Mouse (Mus musculus): ENCODE measurements around the gene Rab25. TPM values are rescaled to one million over a fixed set of nuclear protein-coding genes. Genes with fewer than 3 reads are reported as not detected.
"Not testable (repeated sequence)": the region's sequence is repeated elsewhere in the genome, so short reads cannot be mapped to it uniquely, and the experiment has no call there.

Gene Rab25
- polyA plus RNA-seq (2016; fragmentation: Nextera tagmentation; extraction: Ambion mirVana), result 0.55 TPM in 1 of 2 replicates, not detected in the other

GRCm38 (mm10) chr3:88548180-88548917, at the start of gene Rab25:
Rab25 (minus strand) TSS chr3:88548300.
- H3K4me2 ChIP-seq, result no peak within 1 kb of the TSS
- H3K27ac ChIP-seq (ENCODE audit: poor library complexity, severe bottlenecking), result no peak within 1 kb of the TSS
- H3K9ac ChIP-seq, result no peak within 1 kb of the TSS

DNA sequence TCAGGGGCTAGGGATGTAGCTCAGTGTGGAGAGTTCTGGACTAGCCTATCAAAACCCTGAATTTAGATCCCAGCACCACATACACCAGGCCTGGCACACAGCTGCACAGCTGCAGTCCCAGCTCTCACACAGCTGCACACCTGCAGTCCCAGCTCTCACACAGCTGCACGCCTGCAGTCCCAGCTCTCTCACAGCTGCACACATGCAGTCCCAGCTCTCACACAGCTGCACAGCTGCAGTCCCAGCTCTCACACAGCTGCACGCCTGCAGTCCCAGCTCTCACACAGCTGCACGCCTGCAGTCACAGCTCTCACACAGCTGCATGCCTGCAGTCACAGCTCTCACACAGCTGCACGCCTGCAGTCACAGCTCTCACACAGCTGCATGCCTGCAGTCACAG, 48.4 kb upstream of the Rab25 start:
- H3K4me3 ChIP-seq; H3K36me3 ChIP-seq; H3K9me3 ChIP-seq (replicated peaks); H3K27me3 ChIP-seq (replicated peaks); H3K9ac ChIP-seq; ATAC-seq (ENCODE audit: insufficient number of reproducible peaks, low FRiP score); H3K27ac ChIP-seq (ENCODE audit: poor library complexity, severe bottlenecking); H3K4me2 ChIP-seq: not testable (repeated sequence)
- WGBS, result 82% methylated on average over 4 of the region's 4 CpGs
- peaks cover 22% of the 10 kb centered on the region for H3K4me1 ChIP-seq (replicated peaks)

More at GRCm38 (mm10) chr3:88548180-88548917, at the start of gene Rab25:
- peaks cover 12% of the 10 kb centered on the region for H3K4me1 ChIP-seq (replicated peaks)
- no peaks in the 10 kb centered on the region for H3K27me3 ChIP-seq (replicated peaks)
- 52% methylated on average over 18 of the region's 18 CpGs for whole genome bisulfite sequencing
- no peak within 1 kb of the TSS for H3K4me3 ChIP-seq
- no peak for ATAC-seq (ENCODE audit: insufficient number of reproducible peaks, low FRiP score)
- no peaks in the 10 kb centered on the region for H3K9me3 ChIP-seq (replicated peaks)
- H3K36me3 ChIP-seq, result no peaks in the 10 kb centered on the region; the same call in 1 of the 2 replicates

DNA sequence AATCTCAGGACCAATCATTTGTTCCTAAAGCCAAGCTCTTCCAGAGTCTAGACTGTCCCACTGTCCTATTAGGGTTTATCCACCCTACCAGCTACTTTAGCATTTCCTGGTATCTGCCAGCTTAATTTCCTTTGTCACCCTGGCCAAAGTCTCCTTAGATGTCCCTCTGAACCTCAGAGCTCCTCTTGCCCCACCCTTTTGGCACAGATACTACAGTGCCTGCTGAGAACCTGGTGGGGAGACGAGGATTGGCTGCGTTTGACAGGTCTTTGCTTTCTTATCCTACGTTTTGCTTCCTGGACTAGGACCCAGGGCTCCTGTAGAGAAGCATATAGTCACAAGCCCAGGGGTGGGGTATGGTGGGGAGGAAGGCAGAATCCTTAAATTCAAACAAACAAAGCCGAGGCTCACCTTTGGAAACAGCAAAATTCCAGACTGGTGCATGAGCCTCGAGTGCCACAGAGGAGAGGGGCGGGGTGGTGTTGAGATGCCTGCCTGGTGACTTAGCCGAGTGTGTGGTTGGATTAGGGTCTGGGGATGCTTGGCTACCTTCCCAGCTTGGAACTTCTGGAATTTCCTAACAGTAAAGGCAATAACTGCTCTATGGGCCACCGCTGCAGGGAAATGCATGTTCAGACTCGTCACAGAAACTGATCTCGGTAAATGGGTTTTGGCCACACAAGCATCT, 45.9 kb upstream of the Rab25 start:
- Histone ChIP-seq H3K4me2 (no peak overlapping the region), H3K27ac (ENCODE audit: poor library complexity, severe bottlenecking) (no peak overlapping the region), H3K9ac (peak overlapping the region; percentile 4; the same call in 1 of the 2 replicates), H3K36me3 (no peaks in the 10 kb centered on the region), H3K4me1 (replicated peaks) (peaks cover 37% of the 10 kb centered on the region), H3K9me3 (replicated peaks) (no peaks in the 10 kb centered on the region), H3K27me3 (replicated peaks) (no peaks in the 10 kb centered on the region), H3K4me3 (no peak overlapping the region)
- WGBS, result 40% methylated on average over 10 of the region's 10 CpGs
- no peak for ATAC-seq (ENCODE audit: insufficient number of reproducible peaks, low FRiP score)

- H3K27ac ChIP-seq (ENCODE audit: poor library complexity, severe bottlenecking), result no peak overlapping the region
- 69% methylated on average over 10 of the region's 10 CpGs for WGBS
- no peak overlapping the region for H3K4me2 ChIP-seq
- ATAC-seq (ENCODE audit: insufficient number of reproducible peaks, low FRiP score), result no peak
- peaks cover 8% of the 10 kb centered on the region for H3K36me3 ChIP-seq
- peaks cover 37% of the 10 kb centered on the region for H3K4me1 ChIP-seq (replicated peaks)
- no peak overlapping the region for H3K4me3 ChIP-seq
- H3K27me3 ChIP-seq (replicated peaks), result no peaks in the 10 kb centered on the region
- no peak overlapping the region for H3K9ac ChIP-seq
- H3K9me3 ChIP-seq (replicated peaks), result no peaks in the 10 kb centered on the region
Measured at GRCm38 (mm10) chr3:88592942-88593576, 45.0 kb upstream of the Rab25 start.

DNA sequence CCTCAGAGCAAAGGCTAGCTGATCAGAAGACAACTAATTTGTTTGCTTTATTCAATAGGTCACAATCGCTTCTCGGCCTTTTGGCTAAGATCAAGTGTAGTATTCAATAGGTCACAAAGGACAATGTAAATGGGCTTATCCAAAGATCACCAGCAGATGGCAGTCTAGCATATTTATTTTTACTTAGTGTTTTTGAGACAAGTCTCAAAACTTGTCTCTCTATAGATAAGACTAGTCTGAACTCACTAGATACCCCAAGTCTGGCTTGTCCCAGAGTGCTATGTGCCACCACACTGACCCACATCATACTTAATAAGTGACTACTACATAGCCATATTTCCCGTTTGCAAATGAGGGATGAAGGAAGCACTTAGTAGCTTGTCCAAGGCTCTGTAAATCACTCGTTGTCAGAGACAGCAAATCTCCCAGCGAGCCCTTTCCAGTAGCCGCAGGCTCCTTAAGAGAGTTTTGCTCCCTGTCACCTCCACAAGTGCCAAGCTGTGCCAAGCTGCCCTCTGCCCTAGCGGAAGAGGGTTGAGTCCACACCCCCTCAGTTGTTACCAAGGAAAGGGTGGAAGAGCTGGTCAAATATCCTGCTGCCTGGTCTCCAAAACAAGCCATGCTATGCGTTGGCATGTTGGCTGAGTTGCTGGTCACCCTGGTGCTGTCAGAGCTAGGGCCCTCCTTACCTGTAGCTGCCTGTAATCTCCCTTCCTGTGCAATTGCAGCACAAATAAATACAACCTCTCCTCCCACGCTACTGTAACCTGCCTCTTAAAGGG, 44.0 kb upstream of the Rab25 start:
- 31% methylated on average over 9 of the region's 9 CpGs for WGBS
- Histone ChIP-seq H3K36me3 (peaks cover 17% of the 10 kb centered on the region), H3K4me2 (no peak overlapping the region), H3K4me3 (no peak overlapping the region), H3K9me3 (replicated peaks) (no peaks in the 10 kb centered on the region), H3K4me1 (replicated peaks) (peaks cover 37% of the 10 kb centered on the region), H3K27ac (ENCODE audit: poor library complexity, severe bottlenecking) (no peak overlapping the region), H3K27me3 (replicated peaks) (no peaks in the 10 kb centered on the region), H3K9ac (no peak overlapping the region)
- ATAC-seq (ENCODE audit: insufficient number of reproducible peaks, low FRiP score), result no peak; the same call in 1 of the 2 replicates

DNA sequence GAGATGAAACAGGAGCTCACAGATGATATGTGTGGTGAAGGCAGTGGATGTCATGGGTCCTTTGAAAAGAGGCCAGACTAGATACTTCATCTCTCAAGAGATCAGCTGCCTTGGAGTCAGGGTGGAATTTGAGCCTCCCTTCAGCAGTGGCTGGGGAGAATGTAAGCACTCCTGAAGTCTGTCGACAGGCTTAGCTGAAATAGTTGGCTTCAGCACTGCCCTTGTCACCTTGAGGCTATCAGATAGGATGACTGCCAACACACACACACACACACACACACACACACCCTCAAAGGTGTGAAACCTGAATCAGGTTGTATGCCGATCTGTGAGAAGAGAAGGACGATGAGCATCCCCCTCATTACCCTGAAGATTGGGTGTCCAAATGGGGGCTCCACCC, 42.9 kb upstream of the Rab25 start:
- peaks cover 37% of the 10 kb centered on the region for H3K4me1 ChIP-seq (replicated peaks)
- peaks cover 28% of the 10 kb centered on the region for H3K36me3 ChIP-seq
- H3K4me2 ChIP-seq, result no peak overlapping the region
- 25% methylated on average over 3 of the region's 3 CpGs for WGBS
- no peak overlapping the region for H3K27ac ChIP-seq (ENCODE audit: poor library complexity, severe bottlenecking)
- H3K9ac ChIP-seq, result no peak overlapping the region
- no peaks in the 10 kb centered on the region for H3K9me3 ChIP-seq (replicated peaks)
- H3K27me3 ChIP-seq (replicated peaks), result no peaks in the 10 kb centered on the region
- no peak overlapping the region for H3K4me3 ChIP-seq
- ATAC-seq (ENCODE audit: insufficient number of reproducible peaks, low FRiP score), result 0 out of 2 replicates have a peak, but pooled peaks have one; percentile 16

GRCm38 (mm10) chr3:88590246-88590645, 42.1 kb upstream of the Rab25 start:
- no peaks in the 10 kb centered on the region for H3K27me3 ChIP-seq (replicated peaks)
- ATAC-seq (ENCODE audit: insufficient number of reproducible peaks, low FRiP score), result no peak
- 40% methylated on average over 5 of the region's 5 CpGs for WGBS
- H3K9me3 ChIP-seq (replicated peaks), result no peaks in the 10 kb centered on the region
- H3K9ac ChIP-seq, result no peak overlapping the region
- H3K4me3 ChIP-seq, result no peak overlapping the region
- no peak overlapping the region for H3K27ac ChIP-seq (ENCODE audit: poor library complexity, severe bottlenecking)
- H3K36me3 ChIP-seq, result peaks cover 34% of the 10 kb centered on the region
- H3K4me1 ChIP-seq (replicated peaks), result peaks cover 37% of the 10 kb centered on the region
- no peak overlapping the region for H3K4me2 ChIP-seq

DNA sequence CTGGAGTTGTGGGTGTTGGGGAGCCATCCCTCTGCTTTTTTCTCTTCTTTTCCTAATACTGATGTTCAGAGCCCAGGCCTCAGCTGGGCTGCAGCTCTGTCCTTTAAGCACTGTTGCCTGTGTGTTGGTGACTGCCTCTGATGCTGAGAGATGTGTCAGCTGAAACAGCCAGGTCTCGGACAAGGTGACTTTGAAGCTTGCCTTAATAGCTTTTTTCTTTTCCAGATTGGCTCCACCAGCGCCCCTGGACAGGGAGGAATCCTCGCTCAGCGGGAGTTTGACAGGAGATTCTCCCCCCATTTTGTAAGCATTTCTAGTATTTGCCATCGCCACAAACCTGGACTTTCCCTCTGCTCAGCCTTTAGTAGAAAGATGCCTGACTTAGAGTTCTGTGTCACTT, 38.5 kb upstream of the Rab25 start:
- no peak overlapping the region for H3K9ac ChIP-seq
- no peak overlapping the region for H3K27ac ChIP-seq (ENCODE audit: poor library complexity, severe bottlenecking)
- no peaks in the 10 kb centered on the region for H3K27me3 ChIP-seq (replicated peaks)
- H3K4me3 ChIP-seq, result no peak overlapping the region
- H3K4me1 ChIP-seq (replicated peaks), result peaks cover 17% of the 10 kb centered on the region
- peaks cover 64% of the 10 kb centered on the region for H3K36me3 ChIP-seq
- no peak for ATAC-seq (ENCODE audit: insufficient number of reproducible peaks, low FRiP score)
- no peaks in the 10 kb centered on the region for H3K9me3 ChIP-seq (replicated peaks)
- 91% methylated on average over 5 of the region's 5 CpGs for WGBS
- H3K4me2 ChIP-seq, result no peak overlapping the region

DNA sequence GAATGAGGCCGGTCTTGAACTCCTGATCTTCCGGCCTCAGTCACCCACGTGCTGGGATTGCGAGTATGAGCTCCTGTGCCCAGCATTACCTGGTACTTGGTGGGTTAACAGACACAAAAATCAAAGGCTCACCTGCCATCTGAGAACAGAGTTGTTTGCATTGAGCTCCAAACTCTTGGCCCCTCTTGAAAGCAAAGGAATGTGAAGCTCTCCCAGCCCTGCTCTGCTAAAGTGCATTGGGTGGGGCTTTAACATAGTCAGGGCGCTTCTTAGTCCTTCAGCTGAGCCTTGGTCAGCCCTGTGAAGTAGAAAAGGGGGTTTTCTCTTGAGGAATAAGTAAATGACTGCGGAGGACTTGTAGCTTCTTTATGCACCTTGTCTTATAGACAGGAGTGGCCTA, 37.7 kb upstream of the Rab25 start:
- no peak overlapping the region for H3K4me3 ChIP-seq
- no peak overlapping the region for H3K4me2 ChIP-seq
- H3K36me3 ChIP-seq, result peaks cover 73% of the 10 kb centered on the region
- H3K27me3 ChIP-seq (replicated peaks), result no peaks in the 10 kb centered on the region
- H3K4me1 ChIP-seq (replicated peaks), result peaks cover 12% of the 10 kb centered on the region
- 92% methylated on average over 6 of the region's 6 CpGs for WGBS
- no peaks in the 10 kb centered on the region for H3K9me3 ChIP-seq (replicated peaks)
- no peak overlapping the region for H3K9ac ChIP-seq
- ATAC-seq (ENCODE audit: insufficient number of reproducible peaks, low FRiP score), result no peak
- no peak overlapping the region for H3K27ac ChIP-seq (ENCODE audit: poor library complexity, severe bottlenecking)

DNA sequence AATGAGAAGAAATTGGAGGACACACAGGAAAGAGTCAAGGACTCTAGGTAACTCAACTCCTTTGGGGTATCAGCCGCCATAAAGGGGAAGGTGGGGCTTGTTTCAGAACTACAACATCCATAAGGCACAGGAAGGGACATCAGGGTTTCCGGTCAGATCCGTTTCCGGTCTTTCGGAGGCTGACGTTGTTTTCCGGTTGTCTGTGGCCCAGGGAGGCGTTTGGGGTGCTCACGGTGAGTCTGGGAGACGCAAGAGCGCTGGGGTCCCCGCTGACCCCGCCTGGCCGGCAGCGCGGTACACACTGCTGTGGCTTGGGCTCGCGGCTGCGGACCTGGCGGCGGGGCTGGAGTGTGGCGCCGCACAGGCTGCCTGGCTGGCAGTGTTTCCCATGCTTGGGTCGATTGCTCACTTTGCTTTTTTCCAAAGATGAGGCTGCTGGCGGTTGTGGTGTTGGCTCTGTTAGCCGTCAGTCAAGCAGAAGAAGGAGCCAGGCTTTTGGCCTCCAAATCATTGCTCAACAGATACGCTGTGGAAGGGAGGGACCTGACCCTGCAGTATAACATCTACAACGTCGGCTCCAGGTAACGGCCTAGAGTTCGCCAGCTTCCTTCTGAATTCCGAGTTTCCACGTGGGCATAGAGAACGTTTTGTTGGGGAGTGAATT, 31.5 kb upstream of the Rab25 start:
- Histone ChIP-seq H3K4me2 (peak overlapping the region; percentile 94), H3K4me1 (replicated peaks) (peaks cover 17% of the 10 kb centered on the region), H3K4me3 (peak overlapping the region; percentile 99), H3K9ac (peak overlapping the region; percentile 99), H3K27ac (ENCODE audit: poor library complexity, severe bottlenecking) (peak overlapping the region; percentile 68), H3K36me3 (peaks cover 39% of the 10 kb centered on the region), H3K9me3 (replicated peaks) (no peaks in the 10 kb centered on the region), H3K27me3 (replicated peaks) (no peaks in the 10 kb centered on the region)
- WGBS, result under 1% methylated on average over 34 of the region's 34 CpGs
- peak; percentile 81 for ATAC-seq (ENCODE audit: insufficient number of reproducible peaks, low FRiP score)
